Mouse (Mus musculus) CH12.LX (cell line): ENCODE measurements at regions not wholly inside any gene's neighbourhood (a gene's known extent, or its start where the extent isn't known, plus 50 kb on each side); places are given as distances from the start of the nearest gene placed in this dataset.

Experiments used
- CHD1 ChIP-seq: IDR thresholded peaks from 2 replicates; pipeline ENCODE4 v1.6.1; 2012; ENCODE audit warnings: low read depth, low read length, improper control_type of control experiment, inconsistent platforms
- CHD2 ChIP-seq: IDR thresholded peaks from 2 replicates; pipeline ENCODE4 v1.6.1; 2011; ENCODE audit warnings: low read length, improper control_type of control experiment
- CTCF ChIP-seq, 2 experiments: IDR thresholded peaks in 1 of 2; conservative IDR thresholded peaks in 1 of 2; 2 replicates each; pipeline ENCODE4 v1.5.1; 2011 to 2012; ENCODE audit warnings: low read depth in 2 of 2, low read length in 2 of 2, improper control_type of control experiment in 1 of 2, inconsistent platforms in 1 of 2, mild to moderate bottlenecking in 1 of 2, moderate library complexity in 1 of 2
- E2F4 ChIP-seq: IDR thresholded peaks from 2 replicates; pipeline ENCODE4 v1.6.1; 2011; ENCODE audit warnings: low read depth, low read length, improper control_type of control experiment; ENCODE audit not compliant: insufficient replicate concordance
- ELF1 ChIP-seq: IDR thresholded peaks from 2 replicates; pipeline ENCODE4 v1.6.1; 2014; ENCODE audit warnings: low read depth, mild to moderate bottlenecking, inconsistent platforms, low read length, improper control_type of control experiment
- EP300 ChIP-seq: IDR thresholded peaks from 2 replicates; pipeline ENCODE4 v1.6.1; 2011; ENCODE audit warnings: low read length, improper control_type of control experiment
- IRF4 ChIP-seq: IDR thresholded peaks from 2 replicates; pipeline ENCODE4 v1.6.1; 2014; ENCODE audit warnings: low read depth, mild to moderate bottlenecking, inconsistent platforms, low read length, improper control_type of control experiment
- POLR2A ChIP-seq: IDR thresholded peaks from 2 replicates; pipeline ENCODE4 v1.6.1; 2011; ENCODE audit warnings: low read depth, mild to moderate bottlenecking, improper control_type of control experiment, low read length
- RAD21 ChIP-seq: IDR thresholded peaks from 2 replicates; pipeline ENCODE4 v1.6.1; 2011; ENCODE audit warnings: low read depth, mild to moderate bottlenecking, low read length, improper control_type of control experiment, moderate library complexity
- RCOR1 ChIP-seq: conservative IDR thresholded peaks from 2 replicates; pipeline ENCODE4 v1.6.1; 2012; ENCODE audit warnings: low read depth, mild to moderate bottlenecking, inconsistent platforms, low read length, improper control_type of control experiment
- TCF12 ChIP-seq: IDR thresholded peaks from 2 replicates; pipeline ENCODE4 v1.6.1; 2014; ENCODE audit warnings: low read depth, mild to moderate bottlenecking, inconsistent platforms, low read length, improper control_type of control experiment
- USF1 ChIP-seq: IDR thresholded peaks from 2 replicates; pipeline ENCODE4 v1.6.1; 2014; ENCODE audit warnings: low read depth, mild to moderate bottlenecking, inconsistent platforms, low read length, improper control_type of control experiment

GRCm38 (mm10) chr3:101162536-101163159 lies 52.6 kb upstream of the Ptgfrn start:
- TF ChIP-seq POLR2A (no peak), CTCF (conservative IDR thresholded peaks at IDR 0.05 in 1 of 2, IDR thresholded peaks at IDR 0.05 in 1 of 2; ENCODE audit: low read depth in 2 of 2, low read length in 2 of 2) (no peak), EP300 (no peak), USF1 (no peak), CHD1 (no peak), E2F4 (no peak), IRF4 (no peak), ELF1 (no peak), RCOR1 (no peak), TCF12 (no peak), CHD2 (no peak), RAD21 (no peak)
